Mouse (Mus musculus): ENCODE data around the gene Smc5. TPM values are rescaled to one million over a fixed set of nuclear protein-coding genes. Genes with fewer than 3 reads are reported as not detected.

Smc5 gene
- total RNA-seq (2015): 39.9 and 50.6 TPM in 2 replicates
- total RNA-seq (2017): 45.6 and 46.3 TPM in 2 replicates

- peak; percentile 95 for ATAC-seq (ENCODE audit: poor library complexity, severe bottlenecking)
Measured at GRCm38 (mm10) chr19:23273355-23274053, at the start of gene Smc5. TSS of gene Smc5 (minus strand) at chr19:23273897.

DNA sequence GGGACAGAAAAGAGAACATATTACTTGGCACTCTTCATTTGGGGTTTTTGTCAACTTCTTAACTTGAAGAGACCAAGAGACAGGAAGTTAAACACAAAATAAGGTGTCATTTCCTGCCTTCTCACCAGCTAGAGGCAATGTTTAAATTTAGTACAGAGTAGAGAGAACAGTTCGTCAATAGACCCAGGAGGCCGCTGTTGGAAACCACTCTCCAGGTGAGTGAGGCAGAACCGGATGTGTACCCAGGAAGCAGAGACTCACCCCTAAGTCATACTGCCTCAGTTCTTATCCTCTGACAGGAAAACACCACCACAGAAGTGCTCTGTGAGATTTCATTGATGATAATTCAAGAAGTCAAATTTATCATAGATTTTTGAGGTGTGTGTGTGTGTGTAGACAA, 49.4 kb upstream of the Smc5 start:
- ATAC-seq (ENCODE audit: poor library complexity, severe bottlenecking): peak; percentile 84

DNA sequence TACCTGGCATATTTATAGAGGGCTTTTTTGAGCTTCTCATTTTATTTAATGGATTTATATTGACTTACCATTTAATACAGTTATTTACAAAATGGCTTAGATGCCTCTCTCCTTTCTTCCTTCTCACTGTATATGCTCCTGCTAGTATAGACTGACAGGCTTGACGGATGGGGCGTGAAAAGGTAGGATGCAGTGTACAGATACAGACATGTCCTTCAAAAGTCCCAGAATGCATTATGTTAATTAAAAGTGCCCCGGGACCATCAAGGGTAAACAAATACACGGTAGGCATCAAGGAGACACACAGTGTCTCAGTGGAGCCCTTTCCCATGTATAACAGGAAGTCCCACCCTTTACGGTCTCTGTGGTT, 44.3 kb upstream of the Smc5 start:
- ATAC-seq (ENCODE audit: poor library complexity, severe bottlenecking): no peak

GRCm38 (mm10) chr19:23317295-23317988, 43.7 kb upstream of the Smc5 start:
- ATAC-seq (ENCODE audit: poor library complexity, severe bottlenecking): no peak

DNA sequence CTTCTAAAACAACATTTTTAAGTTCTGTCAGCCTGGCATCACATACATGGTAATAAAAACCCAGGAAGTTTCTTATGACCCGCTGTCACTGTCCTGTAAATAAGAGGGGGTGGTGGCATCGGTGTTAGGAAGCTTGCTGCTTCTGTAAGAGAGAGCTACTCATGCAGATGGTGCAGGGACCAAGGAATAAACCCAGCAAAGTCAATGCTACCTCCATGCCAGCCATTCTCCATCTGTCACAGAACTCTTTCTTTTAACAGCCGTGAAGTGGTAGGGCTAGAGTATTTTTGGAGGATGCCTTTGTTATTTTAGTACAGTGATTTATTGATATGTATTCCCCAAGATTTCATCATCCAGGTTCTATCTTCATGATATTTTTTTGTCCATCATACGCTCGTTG, 43.2 kb upstream of the Smc5 start:
- no peak for ATAC-seq (ENCODE audit: poor library complexity, severe bottlenecking)

DNA sequence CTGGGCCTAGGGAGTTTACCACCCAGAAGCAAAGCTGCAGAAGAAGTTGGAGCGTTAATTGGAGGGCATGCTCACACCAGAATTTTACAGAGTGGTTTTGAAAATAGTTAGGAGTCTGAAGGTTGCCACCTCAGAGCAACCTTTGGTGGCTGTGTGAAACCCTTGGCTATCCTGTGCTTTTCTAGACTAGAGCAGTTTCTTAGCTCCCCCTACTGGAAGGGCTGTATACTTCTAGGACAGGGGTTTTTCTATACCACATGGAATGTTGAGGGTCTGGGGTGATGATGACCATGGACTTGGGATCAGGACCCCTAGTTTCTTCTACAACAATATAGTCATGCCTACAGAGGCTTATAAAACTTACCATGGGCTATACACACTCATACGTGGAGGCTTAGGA, 36.3 kb upstream of the Smc5 start:
- ATAC-seq (ENCODE audit: poor library complexity, severe bottlenecking): no peak

GRCm38 (mm10) chr19:23306671-23307070, 33.0 kb upstream of the Smc5 start:
- no peak for ATAC-seq (ENCODE audit: poor library complexity, severe bottlenecking)

DNA sequence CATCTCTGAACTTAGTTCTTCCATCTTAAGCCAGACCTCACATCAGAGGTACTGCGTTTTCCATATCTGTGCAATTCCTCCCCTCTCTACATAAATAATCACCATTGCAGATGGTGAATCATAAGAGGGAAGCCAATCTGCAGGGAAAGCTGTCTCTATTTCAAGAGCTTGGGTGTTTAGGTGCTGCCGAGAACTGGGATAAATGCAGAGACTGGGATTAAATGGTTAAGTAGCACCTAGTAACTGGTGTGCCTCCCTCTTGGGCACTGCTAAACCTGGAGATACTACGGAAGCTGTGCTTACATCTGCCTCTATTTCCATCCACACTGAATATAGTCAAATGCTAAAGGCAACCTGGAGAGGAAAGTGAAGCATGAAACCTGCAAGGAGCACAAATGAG, 26.3 kb upstream of the Smc5 start:
- ATAC-seq (ENCODE audit: poor library complexity, severe bottlenecking): no peak

DNA sequence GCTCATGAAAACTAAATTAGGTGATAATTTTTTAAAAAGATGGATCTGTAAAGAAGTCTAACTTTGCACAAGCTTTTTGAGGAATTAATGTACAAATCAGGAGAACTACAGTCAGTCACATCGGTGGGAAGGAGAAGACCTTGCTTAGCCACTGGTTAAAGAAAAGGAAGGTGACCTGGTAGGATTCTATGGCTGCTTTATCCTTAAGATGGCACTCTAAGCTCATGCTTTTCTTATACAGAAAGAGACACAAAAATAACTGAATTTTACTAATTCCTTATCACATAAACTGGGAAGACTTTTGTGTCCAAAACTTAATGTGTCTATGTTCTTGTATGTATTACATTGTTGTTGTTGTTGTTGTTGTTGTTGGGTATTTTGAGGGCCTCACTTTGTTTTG, 25.2 kb upstream of the Smc5 start:
- no peak for ATAC-seq (ENCODE audit: poor library complexity, severe bottlenecking)

GRCm38 (mm10) chr19:23297191-23297590, 23.5 kb upstream of the Smc5 start:
- ATAC-seq (ENCODE audit: poor library complexity, severe bottlenecking): no peak

DNA sequence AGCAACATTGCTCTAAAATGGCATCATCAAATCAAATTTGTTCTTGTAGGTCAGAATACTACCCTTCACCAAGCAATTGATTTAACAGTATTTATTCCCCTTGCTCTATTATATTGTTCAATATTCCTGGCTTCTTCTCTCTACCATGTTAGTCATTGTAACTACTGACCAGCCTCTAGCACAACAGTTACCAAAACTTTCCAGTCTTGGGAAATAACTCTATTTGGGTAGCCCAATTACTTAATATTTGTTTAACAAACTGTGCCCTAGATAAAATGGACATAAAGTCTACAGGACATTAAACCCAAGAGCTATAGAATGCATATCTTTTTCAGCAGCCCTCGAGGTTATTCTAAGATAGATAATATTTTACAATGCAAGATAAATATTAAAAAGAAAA, 15.6 kb upstream of the Smc5 start:
- no peak for ATAC-seq (ENCODE audit: poor library complexity, severe bottlenecking)

DNA sequence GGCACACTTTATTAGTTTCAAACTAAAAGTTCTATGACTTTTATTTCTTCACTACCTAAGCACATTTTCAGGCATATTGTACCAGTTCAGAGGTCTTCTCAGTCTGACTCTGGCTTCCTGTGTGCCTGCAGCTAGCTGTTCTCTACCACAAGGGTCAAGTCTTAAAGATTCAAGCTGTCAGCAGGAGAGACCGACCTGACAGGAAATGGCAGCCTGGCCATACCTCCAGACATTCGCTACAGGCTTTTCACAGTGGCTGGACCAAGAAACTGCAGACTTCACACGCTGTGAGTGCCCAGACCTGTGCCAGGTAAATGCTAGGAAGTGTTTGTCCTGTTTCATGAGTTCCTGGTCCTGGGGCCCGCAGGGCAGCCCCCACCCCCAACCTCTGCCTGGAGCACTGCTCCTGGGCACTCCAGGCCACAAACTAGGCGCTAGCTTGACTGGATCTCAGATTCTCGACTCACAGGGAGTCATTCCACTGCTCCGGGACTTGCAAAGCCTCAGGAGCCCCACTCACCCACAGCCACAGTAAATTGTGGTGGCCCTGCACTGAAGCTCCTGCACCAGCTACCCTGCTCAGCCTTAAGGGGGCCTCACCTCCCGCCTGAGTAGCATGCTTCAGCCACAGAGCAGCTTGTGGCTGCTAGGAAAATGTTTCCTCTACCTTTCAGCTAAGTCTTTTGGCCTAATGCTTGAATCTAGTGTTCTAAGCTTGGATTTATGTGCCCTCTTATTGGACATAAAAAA, 8.4 kb upstream of the Smc5 start:
- peak; percentile 63 for ATAC-seq (ENCODE audit: poor library complexity, severe bottlenecking)

- ATAC-seq (ENCODE audit: poor library complexity, severe bottlenecking): 0 out of 2 replicates have a peak, but pooled peaks have one; percentile 4
Measured at GRCm38 (mm10) chr19:23274054-23274724, 492 bp upstream of the Smc5 start.

GRCm38 (mm10) chr19:23256771-23257170, 16.9 kb downstream of the Smc5 start:
- ATAC-seq (ENCODE audit: poor library complexity, severe bottlenecking): no peak

- peak; percentile 99 for ATAC-seq (ENCODE audit: poor library complexity, severe bottlenecking)
Measured at GRCm38 (mm10) chr19:23246473-23246872, 27.2 kb downstream of the Smc5 start.

DNA sequence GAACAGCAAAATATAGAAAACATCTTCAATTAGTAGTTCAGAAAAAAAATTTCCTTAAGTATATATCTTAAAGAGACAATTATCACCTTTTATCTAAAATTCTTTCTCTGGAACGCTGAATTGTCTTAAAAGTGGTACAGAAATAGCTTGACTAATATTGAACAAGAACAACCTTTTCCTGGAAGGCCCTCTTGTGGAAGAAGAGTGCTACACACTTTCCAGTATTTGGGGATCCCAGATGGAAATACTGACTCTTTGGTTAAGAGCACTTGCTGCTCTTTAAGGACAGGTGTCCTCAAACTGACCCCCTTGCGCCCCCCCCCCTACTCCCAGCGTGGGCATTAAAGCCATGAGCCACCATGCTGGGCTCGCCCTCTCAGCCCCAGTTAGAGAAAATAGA, 48.6 kb downstream of the Smc5 start:
- ATAC-seq (ENCODE audit: poor library complexity, severe bottlenecking): no peak

GRCm38 (mm10) chr19:23214326-23214725, 59.4 kb downstream of the Smc5 start:
- ATAC-seq (ENCODE audit: poor library complexity, severe bottlenecking): no peak

DNA sequence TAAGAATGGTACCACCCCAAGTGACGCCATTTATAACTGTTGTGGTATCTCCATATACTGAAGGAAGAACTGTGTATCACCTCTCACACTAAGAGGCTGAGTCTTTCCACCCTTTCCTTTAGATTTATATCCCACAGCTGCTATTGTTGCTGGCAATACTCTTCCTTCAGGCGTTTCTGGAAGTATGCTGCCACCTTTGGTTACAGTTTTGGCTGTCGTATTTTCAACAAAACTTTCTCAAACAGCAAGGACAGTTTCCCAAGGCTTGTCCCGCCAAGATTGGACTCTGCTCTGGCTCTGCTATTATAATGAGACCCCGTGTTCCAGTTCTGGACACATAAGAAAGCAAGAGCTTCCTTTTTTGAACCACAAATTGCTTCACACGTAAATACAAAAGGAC, 62.4 kb downstream of the Smc5 start:
- ATAC-seq (ENCODE audit: poor library complexity, severe bottlenecking): no peak

- no peak for ATAC-seq (ENCODE audit: poor library complexity, severe bottlenecking)
Measured at GRCm38 (mm10) chr19:23203505-23204053, 70.1 kb downstream of the Smc5 start.

DNA sequence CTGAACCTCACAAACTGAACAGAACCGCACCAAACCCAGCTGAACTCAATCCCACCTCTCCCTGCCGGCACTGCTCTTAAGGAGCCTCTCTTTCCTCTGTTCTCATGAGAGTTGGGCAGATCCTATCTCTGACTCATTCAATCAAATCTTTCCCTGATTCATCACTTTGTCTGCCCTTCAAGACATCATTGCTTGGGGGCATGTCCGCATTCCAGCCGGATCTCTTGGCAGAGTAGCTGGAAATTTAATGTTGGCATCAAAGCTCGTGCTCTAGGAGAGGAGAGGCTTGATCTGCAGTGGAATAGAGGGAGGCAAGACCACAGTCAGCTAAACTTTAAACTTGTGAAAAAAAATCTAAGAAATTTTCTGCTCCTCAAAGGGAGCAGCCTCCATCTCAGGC, 71.6 kb downstream of the Smc5 start:
- no peak for ATAC-seq (ENCODE audit: poor library complexity, severe bottlenecking)

GRCm38 (mm10) chr19:23193076-23193475, 80.6 kb downstream of the Smc5 start:
- no peak for ATAC-seq (ENCODE audit: poor library complexity, severe bottlenecking)

All from megakaryocyte, adult 5-6 weeks (primary cell).